10 mouse cellular contexts compared by ENCODE assay signal in the genomic region with DNA sequence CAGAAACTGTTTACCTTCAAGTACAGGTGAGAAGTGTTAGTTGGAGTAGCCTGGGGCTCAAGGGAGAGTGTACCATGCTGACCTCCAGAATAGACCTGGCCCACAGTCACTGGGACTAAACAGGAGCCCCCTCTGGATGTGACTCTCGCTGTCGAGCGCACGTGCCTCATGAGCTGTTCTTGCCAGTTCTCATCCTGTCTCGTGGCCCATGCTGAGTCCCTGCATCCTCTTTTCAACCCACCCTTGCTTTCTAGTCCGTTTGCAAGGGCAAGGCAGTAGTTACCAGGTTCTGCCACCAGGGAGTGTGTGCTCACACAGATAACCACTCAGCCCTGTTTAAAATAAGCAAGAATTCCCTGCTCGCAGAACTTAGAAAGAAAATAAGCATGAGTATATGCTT. TPM values are rescaled to one million over a fixed set of nuclear protein-coding genes. Genes with fewer than 3 reads are reported as not detected.
DNase-seq lines count a peak whose midpoint lies in the region; ATAC-seq lines count a peak whose summit lies in the region.
"Had no signal": no experiment of that assay in that cellular context is flagged by ENCODE, and none has a peak within 500 bp of the region (broad histone marks: within the 10 kb centered on the region; RNA-seq: fewer than 3 reads in every experiment).

No protein-coding gene starts in this region.

- H3K27me3 ChIP-seq in liver, embryonic 11.5 days (replicated peaks; ENCODE audit: control insufficient read depth, insufficient read depth, low read length): peaks cover 13% of the 10 kb centered on the region

- H3K36me3 ChIP-seq in liver, embryonic 11.5 days (ENCODE audit: control insufficient read depth, insufficient read depth, low read length): no peaks in the 10 kb centered on the region
- H3K36me3 ChIP-seq: embryonic facial prominence, embryonic 12.5 days had no signal

- H3K9me3 ChIP-seq in liver, embryonic 11.5 days (ENCODE audit: control insufficient read depth, low read length): no peaks in the 10 kb centered on the region
- H3K9me3 ChIP-seq: embryonic facial prominence, embryonic 12.5 days had no signal

- H3K4me3 ChIP-seq in liver, embryonic 11.5 days (ENCODE audit: low read depth, low read length): no peak overlapping the region
- H3K4me3 ChIP-seq: embryonic facial prominence, embryonic 12.5 days had no signal

- no peak overlapping the region for H3K4me2 ChIP-seq in liver, embryonic 11.5 days
- H3K4me2 ChIP-seq: embryonic facial prominence, embryonic 12.5 days had no signal

- ATAC-seq in liver, embryonic 11.5 days (replicated peaks; ENCODE audit: low FRiP score): no peak; the same call in 1 of the 2 replicates

- 37% methylated on average over 7 of the region's 7 CpGs for WGBS in liver, embryonic 11.5 days

- H3K27ac ChIP-seq in liver, embryonic 11.5 days (ENCODE audit: low read depth, low read length): no peak overlapping the region
- H3K27ac ChIP-seq: embryonic facial prominence, embryonic 12.5 days; macrophage had no signal

- no peak overlapping the region for H3K9ac ChIP-seq in liver, embryonic 11.5 days (ENCODE audit: low read depth, low read length)
- H3K9ac ChIP-seq: embryonic facial prominence, embryonic 12.5 days had no signal

- DNase-seq in liver: peak; percentile 42
- no peak for DNase-seq in liver, embryonic 11.5 days (ENCODE audit: low spot score)
- peak; percentile 72 for DNase-seq in adrenal gland, postnatal 10 days
- peak; percentile 37 for DNase-seq in forelimb bud, embryonic 11.5 days (ENCODE audit: low read depth, low spot score)
- DNase-seq in layer of hippocampus, adult 11-12 months (ENCODE audit: low spot score): peak; percentile 77
- DNase-seq in lung, postnatal 36 days: peak; percentile 60
- DNase-seq in right cerebral cortex, postnatal 25 days: peak; percentile 43
- DNase-seq in gastrocnemius, postnatal 25 days: no peak

- no peaks in the 10 kb centered on the region for H3K4me1 ChIP-seq in liver, embryonic 11.5 days (replicated peaks; ENCODE audit: control insufficient read depth, insufficient read depth, low read length)

RNA-seq across cellular contexts. Expression of a gene that starts 6.9 kb away (rescaled TPM):
- not detected in 2 replicates for polyA plus RNA-seq in liver, embryonic 11.5 days (2014; fragmentation: Nextera tagmentation; extraction: Ambion mirVana)
- under 1 TPM; 0.18 to 0.21 TPM for total RNA-seq in adrenal gland, postnatal 10 days (2021)
- total RNA-seq in gastrocnemius, postnatal 25 days (2021): not detected

RNA-seq across cellular contexts. Expression of a gene that starts 36.8 kb away (rescaled TPM):
- polyA plus RNA-seq in liver, embryonic 11.5 days (2014; fragmentation: Nextera tagmentation; extraction: Ambion mirVana): not detected in 2 replicates
- total RNA-seq in adrenal gland, postnatal 10 days (2021): under 1 TPM; 0.48 to 0.81 TPM
- not detected for total RNA-seq in gastrocnemius, postnatal 25 days (2021)
- polyA plus RNA-seq: macrophage had no signal

Comparison
In these comparisons a context has a peak if more than half of its experiments do, and no peak if none do; other contexts are left out.
1. DNase-seq: peak in liver (single experiment), adrenal gland, postnatal 10 days (single experiment), forelimb bud, embryonic 11.5 days (single experiment), layer of hippocampus, adult 11-12 months (single experiment), lung, postnatal 36 days (single experiment) and right cerebral cortex, postnatal 25 days (single experiment); none in liver, embryonic 11.5 days (single experiment) and gastrocnemius, postnatal 25 days (single experiment).